Mouse (Mus musculus): Measurements from ENCODE around the gene Ap4s1.

DNA sequence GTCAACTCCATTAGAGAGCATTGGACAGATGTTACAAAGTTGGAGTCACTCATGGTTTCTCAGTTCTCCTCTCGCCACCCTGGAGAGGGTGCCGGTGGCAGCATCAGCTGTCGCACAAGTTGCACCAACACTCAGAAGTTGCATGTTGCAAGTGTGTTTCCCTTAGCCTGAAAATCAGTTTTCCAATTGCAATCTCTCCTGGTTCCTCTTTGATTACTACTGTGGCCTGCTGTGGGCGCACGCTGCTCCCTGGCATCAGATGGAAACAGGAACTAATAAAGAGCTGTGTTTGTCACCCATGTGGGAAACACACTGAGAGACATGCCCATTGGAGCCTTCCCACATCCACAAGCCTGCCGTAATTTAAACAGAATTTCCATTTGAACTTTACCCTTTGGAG is 27.8 kb downstream of the Ap4s1 start:
- TF ChIP-seq CTCF (IDR thresholded peaks at IDR 0.05; ENCODE audit: borderline replicate concordance, control insufficient read depth, extremely low read depth, insufficient read depth, low read length, poor library complexity) (no peak), POLR2A (IDR thresholded peaks at IDR 0.05; ENCODE audit: control insufficient read depth, extremely low read depth, insufficient read depth, low read length, poor library complexity) (no peak)
